Mouse (Mus musculus) heart, embryonic 15.5 days (tissue): ENCODE measurements around the gene Zfp219. TPM values are rescaled to one million over a fixed set of nuclear protein-coding genes. Genes with fewer than 3 reads are reported as not detected.

Experiments
- ATAC-seq: fragments of 200-750 bp; cut with Nextera tagmentation; replicated peaks from 2 replicates; pipeline ENCODE4 v1.8.0; 2017; ENCODE audit warnings: low read depth, moderate TSS enrichment; ENCODE audit not compliant: insufficient number of reproducible peaks, insufficient read depth, low FRiP score
- H3K27ac ChIP-seq: fragments of 300-500 bp; sonication (generic); 2 replicates; pipeline ENCODE4 v1.5.1; 2015; ENCODE audit warnings: mild to moderate bottlenecking, inconsistent platforms
- H3K27me3 ChIP-seq: fragments of 300-500 bp; sonication (generic); 2 replicates; pipeline ENCODE4 v1.6.1; 2015; ENCODE audit warnings: inconsistent platforms
- H3K36me3 ChIP-seq: fragments of 300-500 bp; sonication (generic); 2 replicates; pipeline ENCODE4 v1.6.1; 2015; ENCODE audit warnings: mild to moderate bottlenecking, inconsistent platforms
- H3K4me1 ChIP-seq: fragments of 300-500 bp; sonication (generic); replicated peaks from 2 replicates; pipeline ENCODE4 v1.6.1; 2015; ENCODE audit warnings: inconsistent platforms
- H3K4me2 ChIP-seq: fragments of 300-500 bp; sonication (generic); 2 replicates; pipeline ENCODE4 v1.6.1; 2015; ENCODE audit warnings: inconsistent platforms, mild to moderate bottlenecking, moderate library complexity
- H3K4me3 ChIP-seq: fragments of 300-500 bp; sonication (generic); 2 replicates; pipeline ENCODE4 v1.5.1; 2015; ENCODE audit warnings: mild to moderate bottlenecking, inconsistent platforms
- H3K9ac ChIP-seq: fragments of 300-500 bp; sonication (generic); 2 replicates; pipeline ENCODE4 v1.6.1; 2015; ENCODE audit warnings: mild to moderate bottlenecking, inconsistent platforms
- H3K9me3 ChIP-seq: fragments of 300-500 bp; sonication (generic); replicated peaks from 2 replicates; pipeline ENCODE4 v1.6.1; 2016; ENCODE audit warnings: inconsistent platforms
- WGBS: fragments of 180-500 bp; shearing (Covaris S2); methylation state at CpG from one replicate; pipeline ENCODE4 v1.1.7; 2015; ENCODE audit warnings: mixed read lengths; 5-methylcytosine and 5-hydroxymethylcytosine counted together
- polyA plus RNA-seq: library from polyadenylated mRNA; unstranded; fragments of >200 nt; fragmentation: Nextera tagmentation; extraction: Ambion mirVana; gene quantifications from 2 replicates; pipeline ENCODE4 v1.2.1, GENCODE M21; 2015

Zfp219 gene
- polyA plus RNA-seq, 1 experiment from 2014 or later, result 18.1 TPM

DNA sequence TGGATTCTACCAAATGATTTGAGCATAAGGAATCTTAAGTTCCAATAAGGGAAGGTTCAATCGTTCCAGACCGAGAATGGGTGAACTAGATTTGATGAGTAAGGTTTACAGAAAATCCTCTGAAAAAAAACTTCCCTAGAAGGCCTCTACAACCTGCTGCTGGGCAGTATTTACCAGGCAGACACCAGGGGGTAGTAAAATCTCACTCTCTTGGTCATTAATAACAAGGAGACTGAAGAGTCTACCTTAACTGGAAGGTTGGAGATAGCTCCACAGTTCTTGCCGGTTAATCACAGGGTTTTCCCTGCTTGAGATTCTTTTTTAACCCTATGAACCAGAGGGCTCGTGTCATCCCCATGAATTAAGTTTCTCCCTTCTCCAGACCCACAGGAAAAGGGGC is 37.3 kb downstream of the Zfp219 start:
- Histone ChIP-seq H3K4me2 (0 out of 2 replicates have a peak overlapping the region, but pooled peaks have one; percentile 93), H3K4me3 (0 out of 2 replicates have a peak overlapping the region, but pooled peaks have one; percentile 86), H3K36me3 (peaks cover 5% of the 10 kb centered on the region; the same call in 1 of the 2 replicates), H3K27ac (no peak overlapping the region), H3K9ac (no peak overlapping the region), H3K27me3 (no peaks in the 10 kb centered on the region), H3K4me1 (peaks cover 33% of the 10 kb centered on the region), H3K9me3 (no peaks in the 10 kb centered on the region)
- no peak for ATAC-seq
- 56% methylated on average over 4 of the region's 4 CpGs for WGBS

GRCm38 (mm10) chr14:51979252-51979651 is 41.3 kb downstream of the Zfp219 start:
- WGBS, result 85% methylated on average over 3 of the region's 3 CpGs
- peaks cover 7% of the 10 kb centered on the region for H3K4me1 ChIP-seq
- H3K9ac ChIP-seq, result no peak overlapping the region
- no peak for ATAC-seq
- no peak overlapping the region for H3K4me2 ChIP-seq
- H3K9me3 ChIP-seq, result no peaks in the 10 kb centered on the region
- no peak overlapping the region for H3K4me3 ChIP-seq
- H3K27me3 ChIP-seq, result no peaks in the 10 kb centered on the region
- no peak overlapping the region for H3K27ac ChIP-seq
- no peaks in the 10 kb centered on the region for H3K36me3 ChIP-seq

- no peak for ATAC-seq
- H3K36me3 ChIP-seq, result no peaks in the 10 kb centered on the region
- H3K27me3 ChIP-seq, result no peaks in the 10 kb centered on the region
- no peak overlapping the region for H3K9ac ChIP-seq
- WGBS, result 73% methylated on average over 3 of the region's 3 CpGs
- no peaks in the 10 kb centered on the region for H3K9me3 ChIP-seq
- H3K4me3 ChIP-seq, result no peak overlapping the region
- H3K4me2 ChIP-seq, result no peak overlapping the region
- no peak overlapping the region for H3K27ac ChIP-seq
- no peaks in the 10 kb centered on the region for H3K4me1 ChIP-seq
These were observed 53.1 kb downstream of the Zfp219 start for GRCm38 (mm10) chr14:51967400-51967799.

- no peak overlapping the region for H3K4me3 ChIP-seq
- H3K4me1 ChIP-seq, result no peaks in the 10 kb centered on the region; the same call in 1 of the 2 replicates
- no peak overlapping the region for H3K9ac ChIP-seq
- H3K4me2 ChIP-seq, result no peak overlapping the region
- ATAC-seq, result no peak
- H3K36me3 ChIP-seq, result no peaks in the 10 kb centered on the region
- no peaks in the 10 kb centered on the region for H3K27me3 ChIP-seq
- WGBS, result 76% methylated on average over 2 of the region's 2 CpGs
- H3K9me3 ChIP-seq, result no peaks in the 10 kb centered on the region
- H3K27ac ChIP-seq, result no peak overlapping the region
These were observed 60.2 kb downstream of the Zfp219 start for GRCm38 (mm10) chr14:51960316-51960715.

Other genes with a start within 250 kb of the Zfp219 start
- not detected in 2 replicates for gene Ang4, start 247.1 kb downstream of the Zfp219 start, polyA plus RNA-seq
- gene AY358078, start 220.7 kb downstream of the Zfp219 start, polyA plus RNA-seq, result not detected in 2 replicates
- gene Ear6, start 167.0 kb downstream of the Zfp219 start, polyA plus RNA-seq, result not detected in 2 replicates
- 35.6 and 39.4 TPM in 2 replicates for gene Mettl17, start 135.9 kb downstream of the Zfp219 start, polyA plus RNA-seq
- 0.29 and 0.34 TPM in 2 replicates for gene Slc39a2, start 127.8 kb downstream of the Zfp219 start, polyA plus RNA-seq
- gene Ndrg2, start 106.6 kb downstream of the Zfp219 start, polyA plus RNA-seq, result 330 and 367 TPM in 2 replicates
- gene Tppp2, start 102.3 kb downstream of the Zfp219 start, polyA plus RNA-seq, result not detected in 2 replicates
- gene Rnase13, start 98.0 kb downstream of the Zfp219 start, polyA plus RNA-seq, result not detected in 2 replicates
- 51.8 and 69.2 TPM in 2 replicates for gene Arhgef40, start 36.0 kb downstream of the Zfp219 start, polyA plus RNA-seq
- gene Tmem253, start 5.1 kb downstream of the Zfp219 start, polyA plus RNA-seq, result 0.60 and 0.68 TPM in 2 replicates
- not detected in 2 replicates for gene Olfr221, start 21.7 kb upstream of the Zfp219 start, polyA plus RNA-seq
- gene Hnrnpc, start 83.3 kb upstream of the Zfp219 start, polyA plus RNA-seq, result 326 and 346 TPM in 2 replicates
- gene Rpgrip1, start 90.0 kb upstream of the Zfp219 start, polyA plus RNA-seq, result 27.8 and 32.6 TPM in 2 replicates
- 24.6 and 27.3 TPM in 2 replicates for gene Supt16, start 176.7 kb upstream of the Zfp219 start, polyA plus RNA-seq
- gene Chd8, start 237.0 kb upstream of the Zfp219 start, polyA plus RNA-seq, result 17.2 and 22.1 TPM in 2 replicates